20 mouse cellular contexts compared by ENCODE assay signal in genomic region chr16:73991212-73991611, GRCm38 (mm10).
DNase-seq lines count a peak whose midpoint lies in the region; ATAC-seq and TF ChIP-seq lines count a peak whose summit lies in the region.
"Had no signal": no experiment of that assay in that cellular context is flagged by ENCODE, and none has a peak within 500 bp of the region (broad histone marks: within the 10 kb centered on the region; RNA-seq: fewer than 3 reads in every experiment).

No protein-coding gene starts in this region.

- no peak overlapping the region for H3K9ac ChIP-seq in forebrain, embryonic 12.5 days
- H3K9ac ChIP-seq in hindbrain, embryonic 12.5 days, result no peak overlapping the region
- H3K9ac ChIP-seq in hindbrain, postnatal 0 days (replicated peaks; ENCODE audit: low read length), result no peak overlapping the region
- H3K9ac ChIP-seq in forebrain, embryonic 14.5 days (ENCODE audit: low read length), result no peak overlapping the region
- H3K9ac ChIP-seq: embryonic facial prominence, embryonic 12.5 days; heart, embryonic 15.5 days had no signal

- no peak overlapping the region for H3K4me3 ChIP-seq in forebrain, embryonic 12.5 days (replicated peaks)
- no peak overlapping the region for H3K4me3 ChIP-seq in forebrain, embryonic 10.5 days
- H3K4me3 ChIP-seq in hindbrain, embryonic 12.5 days, result no peak overlapping the region
- no peak overlapping the region for H3K4me3 ChIP-seq in hindbrain, postnatal 0 days (ENCODE audit: low read length)
- no peak overlapping the region for H3K4me3 ChIP-seq in forebrain, embryonic 14.5 days (ENCODE audit: low read depth, low read length)
- H3K4me3 ChIP-seq: embryonic facial prominence, embryonic 12.5 days; heart, adult 2 months; heart, embryonic 15.5 days had no signal

- 44% methylated on average over 6 of the region's 6 CpGs for WGBS in forebrain, embryonic 12.5 days
- WGBS in forebrain, embryonic 10.5 days, result 84% methylated on average over 6 of the region's 6 CpGs
- WGBS in hindbrain, embryonic 12.5 days, result 44% methylated on average over 6 of the region's 6 CpGs
- WGBS in hindbrain, postnatal 0 days, result 46% methylated on average over 6 of the region's 6 CpGs
- WGBS in forebrain, embryonic 14.5 days, result 46% methylated on average over 6 of the region's 6 CpGs

- H3K9me3 ChIP-seq in forebrain, embryonic 12.5 days, result no peaks in the 10 kb centered on the region
- H3K9me3 ChIP-seq in forebrain, embryonic 10.5 days, result no peaks in the 10 kb centered on the region
- no peaks in the 10 kb centered on the region for H3K9me3 ChIP-seq in hindbrain, embryonic 12.5 days (replicated peaks)
- no peaks in the 10 kb centered on the region for H3K9me3 ChIP-seq in hindbrain, postnatal 0 days (ENCODE audit: low read length)
- no peaks in the 10 kb centered on the region for H3K9me3 ChIP-seq in forebrain, embryonic 14.5 days (replicated peaks; ENCODE audit: control insufficient read depth, low read length)
- H3K9me3 ChIP-seq: embryonic facial prominence, embryonic 12.5 days; heart, embryonic 15.5 days had no signal

- TF ChIP-seq CTCF in hindbrain, postnatal 0 days (IDR thresholded peaks at IDR 0.05; ENCODE audit: low read depth), result no peak

- no peak overlapping the region for H3K4me2 ChIP-seq in forebrain, embryonic 12.5 days
- H3K4me2 ChIP-seq in hindbrain, embryonic 12.5 days (replicated peaks), result no peak overlapping the region
- H3K4me2 ChIP-seq in hindbrain, postnatal 0 days (ENCODE audit: low read depth, low read length), result no peak overlapping the region
- H3K4me2 ChIP-seq in forebrain, embryonic 14.5 days (ENCODE audit: low read length), result no peak overlapping the region
- H3K4me2 ChIP-seq: embryonic facial prominence, embryonic 12.5 days; heart, embryonic 11.5 days; heart, embryonic 15.5 days had no signal

- H3K36me3 ChIP-seq in forebrain, embryonic 12.5 days (replicated peaks), result no peaks in the 10 kb centered on the region
- no peaks in the 10 kb centered on the region for H3K36me3 ChIP-seq in forebrain, embryonic 10.5 days (replicated peaks)
- H3K36me3 ChIP-seq in hindbrain, embryonic 12.5 days, result no peaks in the 10 kb centered on the region
- H3K36me3 ChIP-seq in hindbrain, postnatal 0 days (ENCODE audit: insufficient read depth, low read length), result no peaks in the 10 kb centered on the region
- H3K36me3 ChIP-seq in forebrain, embryonic 14.5 days (ENCODE audit: control insufficient read depth, insufficient read depth, low read length), result no peaks in the 10 kb centered on the region
- H3K36me3 ChIP-seq: embryonic facial prominence, embryonic 12.5 days; heart, embryonic 15.5 days had no signal

- no peaks in the 10 kb centered on the region for H3K27me3 ChIP-seq in forebrain, embryonic 12.5 days
- no peaks in the 10 kb centered on the region for H3K27me3 ChIP-seq in forebrain, embryonic 10.5 days (ENCODE audit: poor library complexity, severe bottlenecking)
- H3K27me3 ChIP-seq in hindbrain, embryonic 12.5 days, result no peaks in the 10 kb centered on the region
- H3K27me3 ChIP-seq in hindbrain, postnatal 0 days (ENCODE audit: insufficient read depth, low read length), result no peaks in the 10 kb centered on the region
- no peaks in the 10 kb centered on the region for H3K27me3 ChIP-seq in forebrain, embryonic 14.5 days (replicated peaks; ENCODE audit: control insufficient read depth, insufficient read depth, low read length)
- H3K27me3 ChIP-seq: embryonic facial prominence, embryonic 12.5 days; heart, embryonic 15.5 days had no signal

- no peaks in the 10 kb centered on the region for H3K4me1 ChIP-seq in forebrain, embryonic 12.5 days
- no peaks in the 10 kb centered on the region for H3K4me1 ChIP-seq in forebrain, embryonic 10.5 days
- H3K4me1 ChIP-seq in hindbrain, embryonic 12.5 days, result no peaks in the 10 kb centered on the region
- no peaks in the 10 kb centered on the region for H3K4me1 ChIP-seq in hindbrain, postnatal 0 days (ENCODE audit: insufficient read depth, low read length)
- no peaks in the 10 kb centered on the region for H3K4me1 ChIP-seq in forebrain, embryonic 14.5 days (ENCODE audit: control insufficient read depth, insufficient read depth, low read length)
- H3K4me1 ChIP-seq: embryonic facial prominence, embryonic 12.5 days; heart, embryonic 15.5 days had no signal

- DNase-seq in forebrain, embryonic 10.5 days (ENCODE audit: extremely low spot score, low spot score), result no peak
- no peak for DNase-seq in hindbrain, postnatal 0 days (ENCODE audit: low spot score)
- DNase-seq in brain, adult 2 months (ENCODE audit: low read depth, low spot score), result peak; percentile 13
- peak; percentile 41 for DNase-seq in forebrain, embryonic 14.5 days (ENCODE audit: low spot score)
- no peak for DNase-seq in urinary bladder, postnatal 25 days (ENCODE audit: low spot score)
- DNase-seq: adrenal gland, postnatal 10 days; B cell, adult 2 months; cerebellum, adult 2 months; cerebellum, postnatal 10 days; gastrocnemius, postnatal 14 days; heart, adult 2 months; heart, postnatal 14 days; kidney, adult 11 months had no signal

- peak; percentile 61 for ATAC-seq in forebrain, embryonic 12.5 days (ENCODE audit: low FRiP score)
- ATAC-seq in hindbrain, embryonic 12.5 days (ENCODE audit: low FRiP score), result 0 out of 2 replicates have a peak, but pooled peaks have one; percentile 58
- no peak for ATAC-seq in hindbrain, postnatal 0 days
- ATAC-seq in forebrain, embryonic 14.5 days, result peak; percentile 80
- ATAC-seq in megakaryocyte-erythroid progenitor cell, adult 5-6 weeks (replicated peaks; ENCODE audit: low FRiP score, low TSS enrichment, poor library complexity, severe bottlenecking), result no peak
- ATAC-seq: hindbrain, embryonic 16.5 days had no signal

- H3K27ac ChIP-seq in forebrain, embryonic 12.5 days, result no peak overlapping the region
- no peak overlapping the region for H3K27ac ChIP-seq in forebrain, embryonic 10.5 days
- H3K27ac ChIP-seq in hindbrain, embryonic 12.5 days, result no peak overlapping the region
- no peak overlapping the region for H3K27ac ChIP-seq in hindbrain, postnatal 0 days
- H3K27ac ChIP-seq in forebrain, embryonic 14.5 days (ENCODE audit: low read depth, low read length), result no peak overlapping the region
- H3K27ac ChIP-seq: embryonic facial prominence, embryonic 12.5 days; heart, adult 2 months; heart, embryonic 15.5 days had no signal

Comparison
In these comparisons a context has a peak if more than half of its experiments do, and no peak if none do; other contexts are left out.
1. ATAC-seq: peak in forebrain, embryonic 12.5 days (single experiment), hindbrain, embryonic 12.5 days (single experiment) and forebrain, embryonic 14.5 days (single experiment); none in hindbrain, postnatal 0 days (single experiment) and megakaryocyte-erythroid progenitor cell, adult 5-6 weeks (single experiment).
2. DNase-seq: peak in brain, adult 2 months (single experiment) and forebrain, embryonic 14.5 days (single experiment); none in forebrain, embryonic 10.5 days (single experiment), hindbrain, postnatal 0 days (single experiment) and urinary bladder, postnatal 25 days (single experiment).